Mouse (Mus musculus) v-Abl transformed pro-B cells (cell line): ENCODE results near the gene Cdkn1a.
"Not testable (repeated sequence)": the region's sequence is repeated elsewhere in the genome, so short reads cannot be mapped to it uniquely, and the experiment has no call there.

ENCODE experiments used
- in situ Hi-C, 2 experiments: fragments of 400-800 bp; cut with MboI; formaldehyde crosslinking; loops; one replicate each; pipeline ENCODE4 v1.15.1; 2025; ENCODE audit not compliant: unreplicated experiment in 2 of 2

The Cdkn1a gene

DNA sequence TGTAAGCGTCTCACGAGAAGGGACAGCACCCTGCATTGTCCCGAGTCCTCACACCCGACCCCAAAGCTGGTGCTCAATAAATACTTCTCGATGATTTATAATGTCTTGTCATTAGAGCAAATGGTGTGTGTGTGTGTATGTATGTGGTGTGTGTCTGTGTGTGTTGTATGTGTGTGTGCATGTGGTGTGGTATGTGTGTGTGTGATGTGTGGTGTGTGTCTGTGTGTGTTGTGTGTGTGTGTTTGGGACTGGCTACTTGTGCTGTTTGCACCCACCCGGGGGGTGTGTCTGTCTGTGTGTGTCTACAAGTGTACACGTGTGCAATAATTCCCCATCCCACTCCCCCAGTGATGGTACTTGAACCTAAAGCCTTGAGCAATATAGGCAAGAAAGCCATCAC, 9.9 kb downstream of the Cdkn1a start:
- in situ Hi-C loops, result no loop called here

DNA sequence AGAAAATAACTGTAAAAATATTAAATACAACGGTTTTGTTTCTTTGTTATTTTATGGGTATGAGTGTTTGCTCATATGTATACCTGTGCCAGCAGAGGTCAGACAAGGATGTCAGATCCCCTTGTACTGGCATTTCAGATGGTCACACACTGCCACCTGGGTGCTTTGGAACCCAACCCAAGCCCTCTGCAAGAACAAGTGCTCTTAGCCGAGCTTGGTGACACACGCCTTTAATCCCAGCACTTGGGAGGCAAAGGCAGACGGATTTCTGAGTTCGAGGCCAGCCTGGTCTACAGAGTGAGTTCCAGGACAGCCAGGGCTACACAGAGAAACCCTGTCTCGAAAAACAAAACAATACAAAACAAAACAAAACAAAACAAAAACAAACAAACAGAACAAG, 19.6 kb downstream of the Cdkn1a start:
- in situ Hi-C loops, result not testable (repeated sequence)

DNA sequence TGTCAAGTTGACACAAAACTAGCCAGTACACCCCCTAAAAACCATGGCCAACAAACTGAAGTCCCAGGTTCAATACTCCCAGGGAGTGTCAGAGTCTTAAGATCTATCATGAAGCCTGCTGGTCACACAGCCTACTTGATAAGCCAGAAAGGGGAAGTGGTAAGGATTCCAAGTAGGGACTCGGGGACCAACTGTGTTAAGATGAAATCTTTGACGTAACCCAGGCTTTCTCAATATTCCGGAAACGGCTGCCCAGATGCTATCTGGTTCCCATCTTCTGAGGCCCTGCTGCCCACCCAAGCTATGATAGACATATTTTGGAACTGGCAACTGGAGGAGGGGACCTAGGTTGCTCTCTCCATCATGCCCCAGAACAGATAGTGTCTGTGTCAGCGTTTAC, 20.6 kb downstream of the Cdkn1a start:
- in situ Hi-C loops, result no loop called here

DNA sequence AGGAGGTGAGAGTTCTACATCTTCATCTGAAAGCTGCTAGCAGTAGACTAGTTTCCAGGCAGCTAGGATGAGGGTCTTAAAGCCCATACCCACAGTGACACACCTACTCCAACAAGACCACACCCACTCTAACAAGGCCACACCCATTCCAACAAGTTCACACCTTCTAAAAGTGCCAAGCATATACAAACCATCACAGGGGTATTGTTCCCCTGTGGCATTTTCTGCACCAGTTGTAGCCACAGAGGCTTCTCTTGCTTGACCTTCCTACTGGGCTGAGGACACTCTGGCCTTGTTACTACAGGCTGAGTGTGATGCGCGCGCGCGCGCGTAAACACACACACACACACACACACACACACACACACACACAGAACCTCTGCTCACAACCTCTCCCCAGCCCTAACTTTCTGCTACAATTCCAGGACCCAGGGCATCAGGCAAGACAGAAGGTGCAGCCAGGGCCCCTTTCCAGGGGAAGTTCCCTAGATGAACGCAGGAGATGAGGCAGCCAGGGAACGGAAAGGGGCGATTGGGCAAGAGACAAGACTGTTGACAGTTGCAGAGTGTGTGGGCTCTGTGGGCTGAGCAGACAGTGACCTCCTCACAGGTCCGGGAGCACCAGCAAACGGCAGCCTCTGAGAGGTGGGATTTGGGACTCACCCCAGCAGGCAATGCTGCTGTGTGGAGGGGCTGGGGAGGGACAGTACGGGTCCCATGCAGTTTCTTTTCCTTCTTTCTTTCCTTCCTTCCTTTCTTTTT, 23.0 kb downstream of the Cdkn1a start, which contains the start of gene Rab44:
Gene Rab44 (plus strand): TSS at position 555 of the 762 bp plus-strand sequence.
- in situ Hi-C loops, result no loop called here

DNA sequence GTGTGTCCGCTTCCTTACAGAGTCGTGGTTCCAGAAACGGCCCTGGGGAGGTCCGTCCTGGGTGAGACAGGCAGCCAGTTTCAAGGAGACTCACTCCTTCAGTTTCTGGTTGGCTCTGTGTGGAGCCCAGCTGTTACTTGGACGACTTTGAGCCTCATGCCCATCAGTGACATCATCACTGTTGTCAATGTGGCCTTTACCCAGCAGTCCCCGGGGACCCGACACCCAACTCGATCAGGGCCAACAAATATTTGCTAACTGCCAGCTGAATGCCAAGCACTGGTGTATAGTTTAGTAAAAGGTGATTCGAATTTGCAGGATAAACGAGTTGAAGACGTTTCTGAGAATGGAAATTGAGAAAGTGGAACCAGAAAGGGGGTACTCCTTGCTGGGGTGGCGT, 25.2 kb downstream of the Cdkn1a start:
- in situ Hi-C loops, result no loop called here

DNA sequence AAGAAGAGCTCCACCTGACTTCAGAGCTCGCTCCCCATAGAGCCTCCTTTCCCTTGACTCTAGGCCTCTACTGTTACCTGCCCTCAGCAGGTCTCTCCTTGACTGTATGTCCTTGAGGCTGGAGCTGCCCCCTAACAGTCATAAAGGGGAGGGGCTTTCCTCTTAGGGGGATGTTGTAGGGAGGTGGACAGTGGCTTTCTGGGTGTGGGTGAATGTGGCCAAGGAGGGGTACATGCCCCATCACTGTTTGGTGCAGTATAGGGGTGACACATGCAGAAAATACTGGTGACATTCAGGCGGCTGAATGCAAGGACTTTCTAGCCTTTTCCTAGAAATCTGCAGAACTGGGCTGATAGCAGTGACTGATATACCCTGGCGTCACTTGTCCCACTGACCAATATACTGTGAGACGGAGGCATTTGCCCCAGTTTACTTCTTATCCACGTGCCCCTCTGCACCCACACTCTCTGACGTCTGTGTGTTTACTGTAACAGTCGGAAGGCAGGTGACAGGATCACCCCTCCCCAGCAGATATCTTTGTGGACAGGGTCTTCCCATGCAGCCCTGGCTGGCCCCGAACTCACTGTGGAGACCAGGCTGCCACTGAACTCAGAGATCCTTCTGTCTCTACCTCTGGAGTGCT, 26.4 kb downstream of the Cdkn1a start:
- in situ Hi-C loops, result no loop called here

DNA sequence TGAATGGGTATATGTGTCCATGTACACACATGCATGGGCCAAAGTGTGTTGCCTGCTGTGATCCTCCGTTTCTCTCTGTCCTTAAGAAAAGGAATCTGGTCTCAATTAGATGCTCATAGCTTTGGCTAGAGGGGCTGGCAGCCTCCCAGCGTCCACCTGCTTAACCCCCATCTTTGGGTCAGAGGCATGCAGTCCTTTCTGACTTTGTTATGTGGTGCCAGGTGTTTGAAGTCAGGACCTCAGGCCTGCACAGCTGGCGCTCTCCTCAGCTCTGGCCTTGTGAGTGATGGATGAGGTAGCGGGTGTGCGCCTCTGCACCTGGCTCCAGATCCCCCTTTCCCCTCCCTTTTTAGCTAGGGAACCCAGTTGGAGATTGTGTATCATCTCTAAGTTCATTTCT, 27.3 kb downstream of the Cdkn1a start:
- in situ Hi-C loops, result no loop called here

DNA sequence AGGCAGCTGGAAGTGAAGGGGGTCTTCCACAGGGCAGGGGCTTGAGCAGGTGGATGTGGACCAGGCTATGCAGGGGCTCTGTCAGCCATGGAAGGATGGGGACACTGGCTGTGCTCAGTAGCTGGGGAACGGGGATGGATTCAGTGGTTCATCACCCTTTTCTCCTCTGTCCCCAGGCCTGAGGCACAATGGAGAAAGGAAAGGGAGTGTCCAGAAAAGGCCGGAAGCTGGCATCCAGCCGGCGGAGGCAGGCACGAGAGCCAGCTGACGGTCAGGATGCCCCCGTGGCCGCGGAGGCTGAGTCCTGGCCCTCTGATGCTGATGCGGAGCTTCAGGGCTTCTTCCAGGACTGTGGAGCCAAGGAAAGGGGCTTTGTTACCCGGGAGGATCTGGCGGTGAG, 29.9 kb downstream of the Cdkn1a start:
- in situ Hi-C loops, result no loop called here

DNA sequence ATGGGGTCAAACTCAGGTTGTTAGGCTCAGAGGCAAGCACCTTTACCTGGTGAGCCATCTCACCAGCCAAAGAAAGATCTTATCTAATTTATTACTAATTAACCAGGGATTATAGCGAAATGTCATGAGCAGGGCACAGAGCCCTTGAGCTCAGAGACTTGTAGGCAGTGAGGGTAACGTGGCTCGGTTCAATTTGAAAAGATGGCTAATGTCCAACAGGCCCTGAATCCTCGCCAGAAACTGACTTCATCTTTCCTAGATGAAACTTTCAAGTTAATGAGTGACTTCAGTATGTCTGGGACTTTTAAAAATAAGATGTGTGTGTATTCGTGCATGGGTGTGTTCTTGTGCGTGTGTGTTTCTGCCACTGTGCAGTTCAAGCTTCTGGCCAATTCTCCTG, 32.0 kb downstream of the Cdkn1a start:
- in situ Hi-C loops, result no loop called here

DNA sequence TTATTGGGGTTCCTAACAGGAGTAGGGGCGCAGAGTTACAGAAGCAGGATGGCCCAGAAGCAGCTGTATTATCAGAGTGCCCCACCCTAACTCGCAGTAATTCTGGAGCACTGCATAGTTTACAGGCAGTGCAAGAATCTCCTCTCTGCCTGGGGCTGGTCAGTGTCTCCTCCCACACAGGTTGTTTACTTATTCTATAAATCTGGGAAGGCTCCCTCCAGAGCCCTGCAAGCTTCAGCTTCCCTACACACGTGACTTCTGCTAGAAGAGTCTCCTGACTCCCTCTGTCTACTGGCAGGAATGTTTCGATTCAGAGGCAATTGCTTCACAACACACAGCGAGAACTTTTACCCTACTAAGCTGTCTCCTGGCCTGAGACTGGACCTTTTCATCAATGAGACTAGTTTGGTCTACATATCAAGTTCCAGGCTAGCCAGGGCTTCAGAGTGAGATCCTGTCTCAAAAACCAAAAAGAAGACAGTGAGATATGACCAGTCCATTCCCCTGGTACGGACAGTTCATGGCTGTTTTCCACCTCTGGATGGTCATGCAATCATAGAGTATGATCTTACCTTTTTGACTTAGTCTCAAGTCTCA, 32.9 kb downstream of the Cdkn1a start:
- in situ Hi-C loops, result no loop called here

DNA sequence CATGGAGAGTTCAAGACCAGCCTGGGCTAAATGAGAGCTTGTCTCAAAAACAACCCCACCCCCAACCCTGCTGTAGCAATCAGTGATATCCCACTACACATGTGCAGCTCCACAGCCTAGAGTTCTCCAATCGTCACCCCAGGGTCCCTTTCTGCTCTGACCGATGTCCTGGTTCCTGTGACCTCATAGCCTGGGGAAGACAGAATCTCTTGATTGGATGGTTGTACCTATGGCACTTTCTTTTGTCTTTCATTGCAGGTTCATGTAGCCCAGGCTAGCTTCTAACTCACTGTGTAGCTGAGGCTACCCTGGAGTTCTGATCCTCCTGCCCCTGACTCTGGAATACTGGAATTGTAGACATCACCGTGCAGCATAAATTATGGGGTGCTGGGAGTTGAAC, 35.8 kb downstream of the Cdkn1a start:
- in situ Hi-C loops, result no loop called here

DNA sequence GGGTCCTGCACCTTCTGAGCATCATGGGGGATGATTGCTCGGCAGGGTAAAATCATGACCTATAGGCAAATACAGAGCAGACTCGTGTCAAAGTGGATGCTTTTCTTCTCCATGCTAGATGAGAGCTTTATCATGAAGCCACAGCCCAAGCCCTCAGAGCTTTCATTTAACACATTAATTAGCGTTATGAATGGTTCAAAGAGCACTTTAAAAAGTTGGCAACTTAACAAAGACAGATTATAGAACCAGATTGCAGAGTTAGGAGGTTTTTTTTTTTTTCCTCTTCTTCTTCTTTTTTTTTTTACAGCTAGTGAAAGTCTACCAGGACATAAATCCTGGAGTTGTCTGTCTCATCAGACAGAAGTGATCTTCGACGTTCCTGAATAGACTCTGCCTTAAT, 38.6 kb downstream of the Cdkn1a start:
- in situ Hi-C loops, result no loop called here

DNA sequence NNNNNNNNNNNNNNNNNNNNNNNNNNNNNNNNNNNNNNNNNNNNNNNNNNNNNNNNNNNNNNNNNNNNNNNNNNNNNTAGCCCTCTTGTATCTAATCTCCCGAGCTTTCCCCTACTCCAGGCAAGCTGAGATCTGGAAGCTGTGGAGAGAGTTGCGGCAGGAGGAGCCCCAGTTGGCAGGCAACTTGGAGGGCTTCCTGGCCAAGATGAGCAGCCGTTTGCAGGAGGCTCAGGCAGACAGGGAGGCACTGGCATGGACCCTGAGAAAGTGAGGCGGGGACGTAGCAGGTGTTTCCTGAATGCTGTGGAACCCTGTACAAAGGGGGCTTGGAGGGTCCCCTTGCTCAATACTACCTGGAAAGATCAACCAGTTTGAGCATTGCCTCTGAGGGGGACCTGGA, 44.3 kb downstream of the Cdkn1a start:
- in situ Hi-C loops, result no loop called here

DNA sequence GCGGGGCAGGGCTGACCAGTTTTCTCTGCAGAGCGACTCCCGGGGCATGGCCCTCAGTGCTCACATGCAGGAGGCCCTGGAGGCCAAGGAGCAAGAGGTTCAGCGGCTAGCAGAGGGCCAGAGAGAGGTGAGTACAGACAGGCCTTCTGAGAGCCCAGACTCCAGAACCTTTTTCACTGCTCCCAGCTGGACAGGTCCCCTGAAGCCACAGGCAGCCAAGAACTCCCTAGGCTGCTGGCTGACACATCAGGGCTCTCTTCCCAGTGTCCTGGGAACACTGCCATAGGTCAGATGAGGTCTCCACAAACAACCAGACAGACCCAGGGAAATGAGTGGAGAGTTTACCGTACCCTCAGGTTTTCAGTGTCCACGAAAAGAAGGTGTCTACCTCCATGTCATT, 45.5 kb downstream of the Cdkn1a start:
- in situ Hi-C loops, result no loop called here

DNA sequence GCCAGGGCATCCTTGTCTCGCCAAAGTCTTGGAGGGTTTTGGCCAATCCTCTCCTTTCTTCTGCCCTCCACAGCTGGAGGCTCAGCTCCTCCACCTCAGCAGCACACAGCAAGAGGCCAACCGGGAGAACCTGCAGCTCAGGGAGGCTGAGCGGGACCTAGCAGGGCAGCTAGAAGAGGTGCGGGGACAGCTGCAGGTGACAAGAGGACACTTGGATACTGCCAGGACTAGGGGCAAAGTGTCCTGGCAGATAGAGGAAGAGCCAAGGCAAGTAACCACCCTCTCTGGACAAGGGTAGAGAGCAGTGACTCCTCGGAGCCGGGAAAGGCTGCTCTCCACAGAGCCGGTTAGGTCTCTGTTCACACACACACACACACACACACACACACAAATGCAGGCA, 47.1 kb downstream of the Cdkn1a start:
- in situ Hi-C loops, result no loop called here

DNA sequence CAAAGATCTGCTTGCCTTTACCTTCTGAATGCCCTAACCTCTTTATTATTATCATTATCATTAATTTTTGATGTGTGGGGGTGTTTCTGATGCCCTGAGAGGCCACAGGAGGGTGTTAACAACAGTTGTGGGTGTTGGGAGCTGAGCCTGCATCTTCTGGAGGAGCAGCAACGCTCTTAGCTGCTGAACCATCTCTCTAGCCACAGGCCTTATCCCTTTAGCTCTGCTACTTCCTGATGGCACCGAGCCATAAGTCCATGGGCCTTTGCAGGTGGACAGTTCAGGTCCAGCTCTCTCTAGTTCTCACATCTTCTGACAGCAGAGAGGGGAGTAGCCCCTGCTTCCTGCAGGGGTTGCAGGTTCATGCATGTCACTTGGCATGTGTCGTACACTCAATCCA, 50.8 kb downstream of the Cdkn1a start:
- in situ Hi-C loops, result no loop called here

DNA sequence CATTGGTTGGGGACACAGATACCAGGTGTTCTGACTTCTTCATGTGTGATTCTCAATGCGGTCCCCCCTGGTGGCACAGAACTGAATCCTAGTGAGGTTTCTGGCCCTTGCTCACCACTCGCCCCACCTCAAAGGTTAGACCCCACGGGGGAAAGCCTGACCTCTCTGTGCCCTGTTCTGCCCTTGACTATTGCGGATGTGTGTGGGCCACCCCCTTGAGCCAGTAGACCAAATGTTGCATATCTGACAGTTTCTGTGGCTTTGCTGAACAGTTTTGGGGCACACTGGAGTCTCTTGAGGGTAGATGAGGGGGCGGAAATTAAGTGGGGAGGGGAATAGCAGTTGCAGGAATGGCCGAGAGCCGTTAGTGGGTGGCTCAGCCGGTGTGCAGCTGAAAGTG, 52.5 kb downstream of the Cdkn1a start:
- in situ Hi-C loops, result no loop called here

DNA sequence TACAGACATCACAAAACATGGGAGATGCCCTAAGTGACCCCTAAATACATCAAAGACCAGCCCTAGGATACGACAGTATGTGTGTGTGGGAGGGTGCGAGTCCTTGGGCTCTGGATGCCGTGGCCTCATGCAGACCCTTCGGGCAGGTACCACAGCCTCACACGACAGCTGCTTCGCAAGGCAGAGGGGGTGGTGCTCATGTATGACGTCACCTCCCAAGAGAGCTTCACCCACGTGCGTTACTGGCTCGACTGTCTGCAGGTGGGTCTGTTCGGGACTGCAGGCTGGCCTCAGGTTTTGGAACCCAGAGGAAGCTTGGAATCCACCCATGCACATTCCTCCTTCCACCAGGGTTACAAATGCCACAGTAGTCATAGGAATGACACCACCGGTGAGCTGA, 54.3 kb downstream of the Cdkn1a start:
- in situ Hi-C loops, result no loop called here

DNA sequence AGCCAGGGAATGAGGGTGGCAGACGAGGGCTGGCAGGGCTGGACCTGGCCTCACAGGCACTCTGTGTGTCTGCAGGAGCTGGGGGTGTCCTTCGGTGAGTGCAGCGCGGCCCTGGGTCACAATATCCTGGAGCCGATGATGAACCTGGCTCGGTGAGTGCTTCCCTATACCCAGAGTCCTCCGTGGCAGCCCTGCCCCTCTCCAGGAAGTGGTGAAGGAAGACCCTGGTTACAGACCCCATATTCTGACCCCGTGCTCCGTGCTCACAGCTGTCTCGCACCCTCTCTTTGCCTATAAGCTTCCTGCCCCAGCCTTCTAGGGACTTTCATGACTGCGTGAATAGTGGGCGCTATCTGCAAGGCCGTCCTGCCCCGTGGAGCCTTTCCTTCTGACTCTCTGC, 56.5 kb downstream of the Cdkn1a start:
- in situ Hi-C loops, result no loop called here

DNA sequence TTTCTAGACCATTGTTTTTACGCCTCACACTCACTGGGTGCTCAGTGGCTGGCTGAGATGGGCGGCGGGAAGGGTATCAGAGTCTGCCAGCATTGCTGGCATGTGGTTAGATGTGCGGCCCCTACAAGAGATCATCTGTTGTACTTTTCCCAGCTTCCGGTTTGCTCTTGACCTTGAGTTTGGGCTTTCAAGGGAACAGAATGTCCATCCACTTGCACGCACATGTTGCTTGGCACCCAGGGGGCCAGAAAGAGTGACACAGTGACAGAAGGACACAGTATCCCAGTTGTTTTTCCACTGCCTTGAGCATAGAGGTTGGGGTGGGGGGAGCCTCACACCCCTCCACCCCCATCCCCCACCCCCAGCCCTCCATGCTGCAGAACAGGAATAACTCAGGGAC, 57.0 kb downstream of the Cdkn1a start:
- in situ Hi-C loops, result no loop called here

DNA sequence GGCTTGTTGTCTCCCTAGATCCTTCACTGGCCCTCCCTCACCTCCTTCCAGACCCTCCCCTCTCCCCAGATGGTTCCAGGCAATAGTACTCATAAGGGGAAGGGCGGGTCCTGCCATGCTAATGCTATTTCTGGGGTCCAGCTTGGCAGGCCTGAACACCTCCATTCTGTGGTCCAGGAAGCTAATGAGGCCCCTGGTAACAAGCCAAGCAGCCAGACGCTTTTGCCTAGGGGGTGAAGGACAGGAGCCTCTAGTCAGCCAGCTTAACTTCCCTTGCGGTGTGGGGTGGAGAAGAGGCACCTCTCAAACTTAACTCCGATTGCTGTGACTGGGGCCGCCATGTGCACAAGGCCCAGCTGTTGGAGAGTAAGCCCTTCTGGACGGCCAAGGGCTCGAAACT, 59.0 kb downstream of the Cdkn1a start:
- in situ Hi-C loops, result no loop called here
